20 mouse cellular contexts compared by ENCODE assay signal in genomic region chr6:147426927-147427487, GRCm38 (mm10).
"Had no signal": no experiment of that assay in that cellular context is flagged by ENCODE, and none has a peak within 500 bp of the region (broad histone marks: within the 10 kb centered on the region; RNA-seq: fewer than 3 reads in every experiment).

No protein-coding gene starts in this region.

- H3K9me3 ChIP-seq: liver, embryonic 13.5 days; midbrain, embryonic 10.5 days; midbrain, embryonic 13.5 days; neural tube, embryonic 13.5 days had no signal

- H3K27ac ChIP-seq: layer of hippocampus, adult 2 months; left cerebral cortex, adult 2 months; liver, embryonic 13.5 days; macrophage; midbrain, embryonic 10.5 days; midbrain, embryonic 13.5 days; neural tube, embryonic 13.5 days had no signal

- ATAC-seq: midbrain, embryonic 13.5 days; midbrain, embryonic 16.5 days had no signal

- H3K9ac ChIP-seq: liver, embryonic 13.5 days; midbrain, embryonic 13.5 days; neural tube, embryonic 13.5 days had no signal

- H3K36me3 ChIP-seq: liver, embryonic 13.5 days; midbrain, embryonic 10.5 days; midbrain, embryonic 13.5 days; neural tube, embryonic 13.5 days had no signal

- H3K4me1 ChIP-seq: liver, embryonic 13.5 days; midbrain, embryonic 10.5 days; midbrain, embryonic 13.5 days; neural tube, embryonic 13.5 days had no signal

- H3K4me3 ChIP-seq: layer of hippocampus, adult 2 months; left cerebral cortex, adult 2 months; liver, embryonic 13.5 days; midbrain, embryonic 10.5 days; midbrain, embryonic 13.5 days; myocyte; neural tube, embryonic 13.5 days had no signal

- H3K27me3 ChIP-seq: liver, embryonic 13.5 days; midbrain, embryonic 13.5 days; neural tube, embryonic 13.5 days had no signal

- H3K4me2 ChIP-seq: liver, embryonic 13.5 days; midbrain, embryonic 13.5 days; neural tube, embryonic 13.5 days had no signal

- DNase-seq: kidney, adult 18-20 months; kidney, adult 9 months; kidney, postnatal 14 days; kidney, postnatal 4 days; layer of hippocampus, adult 9-11 months; liver; liver, embryonic 13.5 days; lung, adult 2 months; lung, postnatal 14 days; retina, postnatal 1 day; thymus, adult 18-20 months; thymus, postnatal 36 days had no signal
